Mouse (Mus musculus): ENCODE data around the gene Entpd1.

- TF ChIP-seq CTCF (IDR thresholded peaks at IDR 0.05; ENCODE audit: insufficient read depth, low read length) = no peak
- no peak for TF ChIP-seq POLR2A (IDR thresholded peaks at IDR 0.05; ENCODE audit: borderline replicate concordance, extremely low read depth, low read depth, low read length)
Measured at GRCm38 (mm10) chr19:40595831-40596230, 16.3 kb upstream of the Entpd1 start.
